Mouse (Mus musculus): ENCODE measurements around the gene Tmem82. TPM values are rescaled to one million over a fixed set of nuclear protein-coding genes. Genes with fewer than 3 reads are reported as not detected.
A peak's percentile ranks its signal among the peaks of the same experiment; 100 is the strongest.

The Tmem82 gene
- total RNA-seq, 2 experiments from 2014 or later = 3.7 to 3.8 TPM

- DNase-seq (ENCODE audit: low spot score in 2 of 2) = no peak
Observed at GRCm38 (mm10) chr4:141641961-141642811, 23.8 kb upstream of the Tmem82 start.

- DNase-seq (ENCODE audit: low spot score in 2 of 2) = no peak
Observed at GRCm38 (mm10) chr4:141641353-141641771, 22.9 kb upstream of the Tmem82 start.

- DNase-seq (ENCODE audit: low spot score in 2 of 2) = no peak
Observed at GRCm38 (mm10) chr4:141639474-141639873, 21.0 kb upstream of the Tmem82 start.

DNA sequence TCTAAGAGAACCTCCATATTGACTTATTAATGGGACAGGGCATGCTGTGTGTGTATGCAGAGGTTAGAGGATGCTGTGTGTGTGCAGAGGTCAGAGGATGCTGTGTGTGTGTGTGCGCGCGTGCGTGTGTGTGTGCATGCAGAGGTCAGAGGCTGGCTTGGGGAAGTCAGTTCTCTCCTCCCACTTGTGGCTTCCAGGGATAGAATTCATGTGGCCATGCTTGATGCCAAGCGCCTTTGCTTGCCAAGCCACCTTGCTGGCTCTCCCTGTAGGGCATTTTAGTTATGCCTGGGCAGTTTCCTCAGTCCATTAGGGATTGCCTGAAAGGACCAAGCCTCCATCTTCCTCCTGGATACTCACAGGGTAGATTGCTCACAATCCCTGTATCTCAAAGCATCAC lies 18.3 kb upstream of the Tmem82 start:
- no peak for DNase-seq (ENCODE audit: low spot score in 2 of 2)

- DNase-seq (ENCODE audit: low spot score in 2 of 2) = no peak
Observed at GRCm38 (mm10) chr4:141635991-141636390, 17.6 kb upstream of the Tmem82 start.

- no peak for DNase-seq (ENCODE audit: low spot score in 2 of 2)
Observed at GRCm38 (mm10) chr4:141632111-141632873, 13.9 kb upstream of the Tmem82 start.

DNA sequence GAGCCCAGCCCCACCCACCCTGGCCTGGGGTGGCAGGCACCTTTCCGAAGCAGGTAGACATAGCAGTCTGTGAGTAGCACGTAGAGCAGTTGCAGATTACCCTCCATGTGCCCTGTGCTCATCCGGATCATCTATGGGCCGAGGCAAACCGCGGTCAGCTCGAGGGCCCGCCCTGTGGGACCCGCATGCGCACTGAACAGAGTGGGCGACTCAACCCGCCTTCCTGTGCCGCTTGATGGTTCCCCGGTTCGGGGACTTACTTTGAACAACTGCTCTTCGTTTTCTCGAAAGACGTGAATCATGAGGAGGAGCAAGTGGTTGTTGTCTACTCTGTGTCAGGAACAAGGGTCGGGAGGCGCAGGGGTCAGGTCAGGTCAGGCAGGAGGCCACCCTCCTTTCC lies 12.8 kb upstream of the Tmem82 start:
- no peak for DNase-seq (ENCODE audit: low spot score in 2 of 2)

DNA sequence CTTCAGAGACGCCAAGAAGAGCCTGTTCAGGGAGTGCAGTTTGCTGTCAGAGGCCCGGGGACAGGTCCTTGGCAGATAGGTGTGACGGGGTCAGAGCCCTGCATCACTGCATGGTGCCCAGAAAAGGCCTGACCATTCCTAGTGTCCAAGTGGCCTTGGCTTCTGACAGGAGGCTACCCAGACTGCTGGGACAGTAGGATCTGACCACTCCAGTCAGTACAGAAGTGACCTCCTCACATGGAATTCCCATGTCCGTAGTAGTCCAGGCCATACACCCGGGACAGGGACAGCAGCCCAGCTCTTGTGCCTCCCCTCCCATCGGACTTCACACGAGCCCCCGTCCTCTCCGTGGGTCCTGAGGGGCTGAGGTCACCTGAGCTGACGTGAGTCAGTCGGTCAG lies 11.6 kb upstream of the Tmem82 start:
- no peak for DNase-seq (ENCODE audit: low spot score in 2 of 2)

- DNase-seq (ENCODE audit: low spot score in 2 of 2) = no peak
Observed at GRCm38 (mm10) chr4:141628661-141629060, 10.2 kb upstream of the Tmem82 start.

- no peak for DNase-seq (ENCODE audit: low spot score in 2 of 2)
Observed at GRCm38 (mm10) chr4:141627502-141627901, 9.1 kb upstream of the Tmem82 start.

DNA sequence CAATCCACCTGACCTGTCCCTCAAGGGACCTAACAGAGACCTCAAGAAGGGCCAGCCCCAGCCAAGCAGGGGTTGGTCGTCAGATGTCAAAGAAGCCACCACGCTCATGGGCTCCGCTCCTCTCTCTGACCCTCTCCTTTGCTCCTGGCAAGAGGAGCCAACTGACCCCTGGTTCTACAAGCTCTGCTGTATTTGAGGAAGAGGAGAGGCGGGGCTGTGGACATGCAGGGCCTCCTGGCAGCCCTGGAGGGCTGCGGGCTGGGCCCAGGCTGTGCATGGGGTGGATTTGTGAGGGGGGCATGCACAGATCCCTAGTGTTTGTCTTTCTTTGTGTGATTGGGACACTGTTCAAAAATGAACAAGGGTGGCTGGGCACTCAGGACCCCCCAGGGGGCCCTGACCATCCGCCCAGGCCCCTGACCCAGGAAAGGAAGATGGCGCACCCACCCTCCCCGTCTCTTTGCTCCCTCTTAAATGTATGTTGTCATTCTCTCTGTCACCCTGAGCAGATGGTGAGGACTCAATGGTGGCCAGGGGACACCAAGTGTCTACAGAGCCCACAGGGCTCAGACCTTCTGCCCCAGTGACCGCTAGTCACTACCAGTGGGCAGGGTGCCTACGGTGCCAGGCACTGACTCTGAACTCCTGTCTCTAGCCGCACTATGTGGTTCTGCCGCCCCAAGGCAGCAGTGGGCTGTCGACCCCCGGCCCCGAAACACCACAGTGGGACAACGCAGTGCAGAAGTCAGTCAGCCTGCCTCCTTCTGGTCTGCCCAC lies 7.5 kb upstream of the Tmem82 start:
- no peak for DNase-seq (ENCODE audit: low spot score in 2 of 2)

- no peak for DNase-seq (ENCODE audit: low spot score in 2 of 2)
Observed at GRCm38 (mm10) chr4:141624983-141625773, 6.7 kb upstream of the Tmem82 start.

- DNase-seq (ENCODE audit: low spot score in 2 of 2) = no peak
Observed at GRCm38 (mm10) chr4:141624134-141624533, 5.7 kb upstream of the Tmem82 start.

- peak in 1 of 2 experiments; percentile 64 for DNase-seq (ENCODE audit: low spot score in 2 of 2)
Observed at GRCm38 (mm10) chr4:141623666-141624065, 5.2 kb upstream of the Tmem82 start, which contains the start of gene Slc25a34. TSS of gene Slc25a34 (minus strand) at chr4:141623821.

DNA sequence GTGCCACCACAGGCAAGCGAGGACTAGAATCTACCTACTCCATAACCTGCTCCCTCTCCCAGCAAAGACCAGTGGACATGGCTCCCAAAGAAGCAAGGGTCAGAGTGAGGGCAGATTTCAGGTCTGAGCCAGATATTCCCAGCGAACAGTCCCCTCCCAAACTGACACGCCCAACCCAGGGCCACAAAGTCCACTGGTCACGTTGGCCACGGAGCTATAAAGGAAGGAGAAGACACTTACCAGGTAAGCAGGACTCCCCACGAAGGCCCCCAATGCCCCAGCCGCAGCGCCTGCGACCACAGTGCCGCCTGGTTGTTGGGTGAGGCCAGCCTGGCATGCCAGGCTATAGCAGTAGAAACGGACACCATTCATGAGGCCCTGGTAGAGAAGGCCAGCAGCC lies 4.6 kb upstream of the Tmem82 start:
- no peak for DNase-seq (ENCODE audit: low spot score in 2 of 2)

DNA sequence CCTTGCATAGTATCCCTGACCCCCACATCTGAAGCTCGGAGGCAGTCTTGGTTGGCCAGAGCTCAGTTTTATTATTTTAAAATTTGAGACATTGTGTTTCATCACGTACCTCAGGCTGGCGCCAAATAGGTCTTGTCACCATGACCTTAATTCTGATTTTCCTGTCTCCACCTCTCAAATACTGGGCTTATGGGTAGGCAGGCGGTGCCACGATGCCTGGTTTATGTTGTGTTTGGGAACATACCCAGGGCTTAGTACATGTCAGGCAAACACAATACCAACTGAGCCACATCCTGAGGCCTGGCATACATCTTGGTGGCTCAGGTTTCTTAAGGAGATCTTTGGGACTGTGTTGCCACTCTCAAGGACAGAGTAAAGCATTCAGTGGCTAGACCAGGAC lies 4.1 kb upstream of the Tmem82 start:
- DNase-seq (ENCODE audit: low spot score in 2 of 2) = no peak

GRCm38 (mm10) chr4:141622091-141622490 lies 3.7 kb upstream of the Tmem82 start:
- DNase-seq (ENCODE audit: low spot score in 2 of 2) = no peak

GRCm38 (mm10) chr4:141621297-141621696 lies 2.9 kb upstream of the Tmem82 start:
- no peak for DNase-seq (ENCODE audit: low spot score in 2 of 2)

GRCm38 (mm10) chr4:141619299-141619883 lies 958 bp upstream of the Tmem82 start:
- no peak for DNase-seq (ENCODE audit: low spot score in 2 of 2)

GRCm38 (mm10) chr4:141617863-141618564 lies 419 bp downstream of the Tmem82 start:
- no peak for DNase-seq (ENCODE audit: low spot score in 2 of 2)

Data from adrenal gland, postnatal 4 days (tissue).